Mouse (Mus musculus): ENCODE measurements around the gene Tubal3.

Tubal3 gene

GRCm38 (mm10) chr13:3924483-3924882, 6.4 kb downstream of the Tubal3 start:
- no peak for DNase-seq (ENCODE audit: low read depth, low spot score)

- no peak for DNase-seq (ENCODE audit: low read depth, low spot score)
Measured at GRCm38 (mm10) chr13:3925632-3926031, 7.6 kb downstream of the Tubal3 start.

GRCm38 (mm10) chr13:3926046-3926445, 8.0 kb downstream of the Tubal3 start:
- DNase-seq (ENCODE audit: low read depth, low spot score), result no peak

- no peak for DNase-seq (ENCODE audit: low read depth, low spot score)
Measured at GRCm38 (mm10) chr13:3944699-3945098, 26.6 kb downstream of the Tubal3 start.

GRCm38 (mm10) chr13:3945249-3945648, 27.2 kb downstream of the Tubal3 start, which contains the start of gene Ucn3:
TSS of gene Ucn3 (minus strand) at chr13:3945349.
- no peak for DNase-seq (ENCODE audit: low read depth, low spot score)

GRCm38 (mm10) chr13:3947267-3947666, 29.2 kb downstream of the Tubal3 start:
- no peak for DNase-seq (ENCODE audit: low read depth, low spot score)

GRCm38 (mm10) chr13:3949477-3949876, 31.4 kb downstream of the Tubal3 start:
- DNase-seq (ENCODE audit: low read depth, low spot score), result no peak

- DNase-seq (ENCODE audit: low read depth, low spot score), result no peak
Measured at GRCm38 (mm10) chr13:3951198-3951914, 33.3 kb downstream of the Tubal3 start.

GRCm38 (mm10) chr13:3968849-3969248, 50.8 kb downstream of the Tubal3 start:
- no peak for DNase-seq (ENCODE audit: low read depth, low spot score)

Data from skeletal muscle tissue, adult 2 months (tissue).